Mouse (Mus musculus) liver, embryonic 14.5 days (tissue): ENCODE data around the gene Bbof1.

Source experiments
- CTCF ChIP-seq: IDR thresholded peaks from 2 replicates; pipeline ENCODE4 v1.5.1; 2016; ENCODE audit warnings: antibody characterized with exemption, low read depth, control low read depth
- EP300 ChIP-seq: IDR thresholded peaks from 2 replicates; pipeline ENCODE4 v1.6.1; 2016; ENCODE audit warnings: antibody characterized with exemption, low read depth

- no peak for TF ChIP-seq CTCF
- no peak for TF ChIP-seq EP300
Measured at GRCm38 (mm10) chr12:84398629-84399028, 10.2 kb upstream of the Bbof1 start.
